Mouse (Mus musculus) olfactory bulb, adult 2 months (tissue): ENCODE measurements at regions not wholly inside any gene's neighbourhood (a gene's known extent, or its start where the extent isn't known, plus 50 kb on each side); places are given as distances from the start of the nearest gene placed in this dataset.

Source experiments
- H3K27ac ChIP-seq: fragments of 200-500 bp; 2 replicates; pipeline ENCODE4 v1.5.1; 2012; ENCODE audit warnings: low read depth, low read length; ENCODE audit not compliant: insufficient read depth
- H3K4me1 ChIP-seq: fragments of 200-500 bp; 2 replicates; pipeline ENCODE4 v1.6.1; 2012; ENCODE audit warnings: low read length; ENCODE audit not compliant: control insufficient read depth, insufficient read depth
- H3K4me3 ChIP-seq: fragments of 200-500 bp; 2 replicates; pipeline ENCODE4 v1.5.1; 2012; ENCODE audit warnings: mild to moderate bottlenecking, low read depth, low read length, moderate library complexity; ENCODE audit not compliant: insufficient read depth
- CTCF ChIP-seq: fragments of 200-500 bp; IDR thresholded peaks from 2 replicates; pipeline ENCODE4 v1.5.1; 2012; ENCODE audit warnings: low read depth, mild to moderate bottlenecking, low read length, moderate library complexity; ENCODE audit not compliant: insufficient read depth
- POLR2A ChIP-seq: fragments of 200-500 bp; IDR thresholded peaks from 2 replicates; pipeline ENCODE4 v1.6.1; 2012; ENCODE audit warnings: mild to moderate bottlenecking, low read depth, low read length, moderate library complexity; ENCODE audit not compliant: insufficient read depth
- WGBS: fragments of 180-500 bp; shearing (Covaris S2); methylation state at CpG from one replicate; pipeline ENCODE4 v1.1.7; 2018; 5-methylcytosine and 5-hydroxymethylcytosine counted together

DNA sequence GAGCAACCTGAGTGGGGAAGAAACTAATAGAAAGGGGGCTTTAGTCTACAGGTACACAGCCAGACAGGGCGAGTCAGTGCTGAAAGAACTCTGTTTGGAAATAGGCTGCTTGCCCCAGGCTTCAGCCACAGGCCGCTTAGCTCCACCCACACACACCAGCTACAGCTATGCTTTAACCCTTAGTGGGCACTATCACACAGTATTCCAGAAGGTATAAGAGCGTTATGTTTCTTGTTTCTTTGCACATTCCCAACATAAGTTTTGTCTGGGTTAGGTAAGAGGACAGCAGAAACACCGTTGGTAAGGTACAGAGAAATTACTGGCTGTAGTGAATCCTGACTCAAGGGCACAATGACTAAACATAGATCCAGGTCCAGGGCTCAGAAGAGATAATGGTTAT lies 165.8 kb downstream of the Spry2 start:
- H3K4me3 ChIP-seq: no peak overlapping the region
- H3K4me1 ChIP-seq: peaks cover 8% of the 10 kb centered on the region
- 0 out of 2 replicates have a peak overlapping the region, but pooled peaks have one; percentile 14 for H3K27ac ChIP-seq
- no peak for TF ChIP-seq POLR2A
- no peak for TF ChIP-seq CTCF
- 34% methylated on average over 4 of the region's 4 CpGs for WGBS

DNA sequence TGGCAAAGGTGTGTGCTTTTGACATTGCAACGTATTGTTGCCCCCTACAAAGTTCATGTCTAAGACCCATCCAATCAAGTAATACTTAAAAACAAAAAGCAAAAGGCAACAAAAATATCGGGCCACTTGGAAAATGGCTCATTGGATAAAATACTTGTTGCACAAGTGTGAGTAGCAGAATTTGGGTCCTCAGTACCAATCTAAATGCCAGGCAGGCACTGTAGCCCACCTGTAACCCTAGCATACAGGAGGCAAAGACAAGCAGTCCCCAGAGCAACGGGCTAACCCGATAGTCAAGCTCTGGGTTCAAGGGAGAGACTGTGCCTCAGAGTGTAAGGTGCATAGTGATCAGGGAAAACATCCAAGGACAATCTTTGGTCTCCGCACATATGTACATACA lies 167.8 kb downstream of the Spry2 start:
- 85% methylated on average over 5 of the region's 5 CpGs for WGBS
- Histone ChIP-seq H3K4me1 (peaks cover 8% of the 10 kb centered on the region), H3K4me3 (no peak overlapping the region), H3K27ac (no peak overlapping the region)
- TF ChIP-seq POLR2A (no peak), CTCF (no peak)

DNA sequence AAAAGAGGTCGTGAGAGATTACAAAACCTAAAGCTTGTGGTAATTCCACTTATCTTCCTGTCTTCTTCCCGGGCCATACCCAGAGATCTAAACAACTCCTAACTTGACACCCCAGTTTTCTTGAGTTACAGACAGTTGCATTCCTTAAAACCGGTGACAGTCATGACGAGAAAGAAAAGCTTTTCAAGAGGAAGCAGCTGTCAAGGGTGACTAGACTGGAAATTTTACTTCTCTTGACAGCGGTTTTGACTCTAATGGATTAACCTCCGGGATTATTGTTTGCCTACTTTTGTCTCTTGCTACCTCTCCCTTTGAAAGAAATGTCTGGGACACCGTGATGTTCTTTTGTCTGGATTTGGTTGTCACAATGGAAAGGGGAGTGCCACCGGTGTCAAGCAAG lies 170.9 kb downstream of the Spry2 start:
- TF ChIP-seq POLR2A (no peak), CTCF (no peak)
- WGBS: 69% methylated on average over 8 of the region's 8 CpGs

DNA sequence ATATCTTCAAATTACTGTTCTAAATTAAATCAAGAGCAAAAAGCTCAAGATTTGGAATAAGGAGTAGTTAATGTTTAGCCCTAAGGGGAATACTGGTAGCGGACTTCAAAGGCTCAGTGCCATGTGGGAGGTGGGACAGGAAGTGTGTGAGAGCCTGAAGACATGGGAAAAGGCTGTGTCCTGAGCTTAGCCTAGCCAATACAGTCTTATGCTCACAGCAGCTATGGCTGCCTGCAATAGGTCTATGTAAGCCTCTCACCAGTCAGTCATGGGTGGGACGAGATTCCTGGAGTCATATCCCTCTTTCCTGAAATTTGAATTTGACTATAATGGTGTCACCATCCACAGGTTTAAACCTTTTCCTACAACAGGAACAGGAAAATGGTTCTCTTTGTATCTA lies 173.7 kb downstream of the Spry2 start:
- H3K4me1 ChIP-seq: no peaks in the 10 kb centered on the region
- 89% methylated on average over 2 of the region's 2 CpGs for WGBS
- H3K27ac ChIP-seq: no peak overlapping the region
- H3K4me3 ChIP-seq: no peak overlapping the region
- TF ChIP-seq CTCF: no peak
- no peak for TF ChIP-seq POLR2A

More for the DNA sequence above, 170.9 kb downstream of the Spry2 start:
- no peak overlapping the region for H3K4me3 ChIP-seq
- H3K4me1 ChIP-seq: no peaks in the 10 kb centered on the region
- H3K27ac ChIP-seq: no peak overlapping the region

DNA sequence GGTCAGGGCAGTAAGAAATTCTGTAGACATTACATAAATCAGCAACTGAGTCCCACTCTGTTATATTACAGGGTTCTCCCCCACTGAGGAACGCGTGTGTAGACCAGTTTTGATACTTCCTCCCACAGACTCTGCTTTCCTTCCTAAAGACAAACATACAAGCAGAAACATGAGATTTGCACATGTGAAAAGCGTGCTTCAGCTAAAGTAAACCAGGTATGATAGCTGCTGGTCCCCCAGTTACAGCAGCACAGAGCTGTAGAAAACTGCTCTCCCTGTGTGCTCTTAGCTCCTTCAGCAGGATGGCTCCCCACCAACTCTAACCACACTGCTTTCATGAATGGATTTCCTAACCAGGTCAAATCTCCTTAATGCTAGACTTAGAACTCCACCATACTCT lies 175.0 kb downstream of the Spry2 start:
- no peak for TF ChIP-seq CTCF
- no peak for TF ChIP-seq POLR2A
- WGBS: 86% methylated on average over 3 of the region's 3 CpGs
- no peak overlapping the region for H3K27ac ChIP-seq
- no peak overlapping the region for H3K4me3 ChIP-seq
- no peaks in the 10 kb centered on the region for H3K4me1 ChIP-seq

DNA sequence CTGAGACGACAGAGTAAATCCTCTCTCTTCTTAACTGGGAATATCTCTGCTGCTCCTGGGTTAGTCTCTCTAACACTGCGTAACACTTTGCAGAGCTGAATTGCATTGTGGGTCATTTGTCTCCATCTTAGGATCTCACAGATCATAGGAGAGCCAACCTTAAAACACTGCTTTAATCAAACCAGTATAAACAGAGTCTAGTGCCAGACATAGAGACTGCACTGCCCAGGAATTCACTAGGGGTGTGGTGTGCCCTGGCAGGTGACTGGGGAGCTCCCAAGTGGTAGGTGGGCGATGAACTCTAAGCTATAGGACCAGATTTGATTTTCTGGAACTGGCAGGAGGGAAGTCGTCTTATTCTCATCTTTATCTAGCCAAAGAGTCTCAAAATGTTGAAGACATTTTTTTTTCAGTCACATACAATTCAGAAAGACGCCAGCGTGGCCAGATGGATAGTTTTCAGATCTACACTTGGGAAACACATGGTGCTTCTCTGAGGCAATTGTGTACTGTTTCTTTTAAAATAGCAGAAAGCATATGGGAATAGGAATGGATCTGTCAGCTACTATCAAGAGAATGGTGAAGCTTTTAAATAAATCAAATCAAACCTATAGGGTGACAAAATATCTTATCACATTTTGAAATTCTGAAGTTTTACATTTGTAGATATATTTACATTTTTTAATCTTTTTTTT lies 175.7 kb downstream of the Spry2 start:
- Histone ChIP-seq H3K4me1 (no peaks in the 10 kb centered on the region), H3K4me3 (no peak overlapping the region), H3K27ac (no peak overlapping the region)
- WGBS: 93% methylated on average over 6 of the region's 6 CpGs
- TF ChIP-seq POLR2A (no peak), CTCF (no peak)

DNA sequence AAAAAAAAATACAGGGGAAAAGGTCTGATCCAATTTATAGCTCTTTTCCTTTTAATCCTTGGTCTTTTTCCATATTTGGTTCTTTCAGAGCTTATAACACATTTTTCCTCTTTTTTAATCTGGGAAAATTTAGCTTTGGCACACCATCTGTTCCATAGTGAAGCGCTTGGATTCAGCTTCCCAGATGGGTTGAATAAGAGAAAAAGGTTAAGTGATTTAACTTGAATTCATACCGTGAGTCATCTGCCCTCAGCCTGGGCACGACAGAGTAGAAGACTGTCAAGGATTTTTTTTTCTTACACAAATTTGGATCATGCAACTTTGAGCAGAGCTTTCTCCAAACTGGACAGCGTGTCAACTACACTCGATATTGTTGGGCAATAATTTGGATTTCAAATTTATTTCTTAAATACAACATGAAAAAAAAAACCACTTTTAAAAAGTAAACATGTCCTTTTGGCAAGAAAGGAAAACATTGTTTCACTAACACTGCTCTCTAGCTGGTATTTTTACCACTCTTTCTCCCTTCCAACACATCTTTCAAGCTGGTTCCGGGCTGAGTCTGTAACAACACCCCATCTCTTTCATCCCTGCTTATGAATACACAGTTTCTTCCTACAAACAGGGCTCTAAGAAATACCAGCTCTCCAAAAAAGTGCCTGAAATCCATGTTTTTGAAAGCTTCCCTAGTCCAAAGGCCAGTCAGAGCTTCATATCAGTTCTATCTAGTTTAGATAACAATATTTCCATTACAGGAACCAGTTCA lies 177.8 kb downstream of the Spry2 start:
- H3K4me3 ChIP-seq: no peak overlapping the region
- no peaks in the 10 kb centered on the region for H3K4me1 ChIP-seq
- H3K27ac ChIP-seq: no peak overlapping the region
- no peak for TF ChIP-seq CTCF
- 49% methylated on average over 6 of the region's 6 CpGs for WGBS

DNA sequence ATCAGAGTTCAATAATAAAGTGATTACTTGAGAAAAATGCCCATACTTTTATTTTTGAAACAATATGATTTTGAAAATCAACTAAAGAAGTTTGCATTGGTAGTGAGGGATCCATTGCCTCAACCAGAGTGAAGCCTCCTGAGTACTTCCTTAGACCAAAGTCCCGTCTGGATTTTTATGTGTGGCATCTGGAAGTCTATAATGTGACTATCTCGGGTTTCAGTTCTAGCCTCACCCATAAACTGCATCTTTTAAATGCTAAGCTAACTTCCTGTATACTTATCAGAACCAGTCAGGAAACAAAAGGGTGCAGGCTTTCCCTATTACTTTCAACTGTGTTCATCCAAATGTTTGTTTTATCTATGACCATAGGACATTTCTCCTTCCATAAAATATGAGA lies 178.8 kb downstream of the Spry2 start:
- 91% methylated on average over 2 of the region's 2 CpGs for WGBS
- TF ChIP-seq POLR2A (no peak), CTCF (no peak)
- H3K4me1 ChIP-seq: no peaks in the 10 kb centered on the region
- no peak overlapping the region for H3K27ac ChIP-seq
- no peak overlapping the region for H3K4me3 ChIP-seq

DNA sequence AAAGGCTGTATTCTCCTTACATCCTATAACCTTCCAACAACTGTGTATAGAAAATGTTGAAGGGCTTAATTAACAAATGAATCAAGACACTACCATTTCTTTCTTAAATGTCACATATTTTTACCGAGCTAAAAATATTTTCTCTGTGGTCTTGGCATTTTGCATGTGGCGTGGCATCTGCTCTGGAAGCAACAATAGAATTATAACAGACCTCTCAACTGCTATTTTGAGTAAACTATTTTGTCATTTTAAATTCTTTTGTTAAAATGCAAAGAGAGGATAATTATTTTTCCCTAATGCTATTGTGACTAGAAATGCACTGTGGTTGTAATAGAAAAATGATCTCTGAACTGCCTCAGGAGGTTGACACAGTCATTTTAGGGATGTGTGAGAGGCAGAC lies 187.9 kb downstream of the Spry2 start:
- Histone ChIP-seq H3K4me1 (no peaks in the 10 kb centered on the region), H3K27ac (no peak overlapping the region), H3K4me3 (no peak overlapping the region)
- no peak for TF ChIP-seq POLR2A
- no peak for TF ChIP-seq CTCF
- 40% methylated on average over 2 of the region's 2 CpGs for WGBS

DNA sequence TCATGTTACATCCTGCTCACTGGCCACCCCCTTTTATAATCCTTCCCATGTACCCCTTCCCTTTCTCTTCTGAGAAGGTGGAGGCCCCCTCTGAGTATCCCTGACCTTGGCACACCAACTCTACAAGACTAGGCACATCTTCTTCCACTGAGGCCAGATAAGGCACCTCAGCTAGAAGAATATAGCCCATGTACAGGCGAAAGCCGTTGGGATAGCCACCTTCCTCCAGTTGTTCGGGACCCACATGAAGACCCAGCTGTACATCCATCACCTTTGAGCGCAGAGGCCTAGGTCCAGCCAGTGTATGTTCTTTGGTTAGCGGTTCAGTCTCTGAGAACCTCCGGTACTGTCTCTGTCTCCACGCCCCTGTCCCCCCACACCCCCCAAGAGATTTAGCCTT lies 189.9 kb downstream of the Spry2 start:
- TF ChIP-seq CTCF: no peak
- no peak for TF ChIP-seq POLR2A
- H3K4me3 ChIP-seq: no peak overlapping the region
- H3K27ac ChIP-seq: no peak overlapping the region
- WGBS: 96% methylated on average over 7 of the region's 7 CpGs
- no peaks in the 10 kb centered on the region for H3K4me1 ChIP-seq
